Mouse (Mus musculus): ENCODE measurements around the gene Gm10053. TPM values are rescaled to one million over a fixed set of nuclear protein-coding genes. Genes with fewer than 3 reads are reported as not detected.

The Gm10053 gene
- polyA plus RNA-seq, 1 experiment from 2014 or later, result 321 TPM

GRCm38 (mm10) chr19:24908385-24909155, 33.1 kb downstream of the Gm10053 start:
- Histone ChIP-seq H3K4me3 (ENCODE audit: low read depth, low read length) (no peak overlapping the region), H3K4me2 (ENCODE audit: low read depth, low read length) (no peak overlapping the region), H3K27me3 (ENCODE audit: control insufficient read depth, insufficient read depth, low read length) (no peaks in the 10 kb centered on the region), H3K4me1 (ENCODE audit: control insufficient read depth, insufficient read depth, low read length) (no peaks in the 10 kb centered on the region), H3K9ac (replicated peaks; ENCODE audit: low read depth, low read length) (no peak overlapping the region), H3K9me3 (ENCODE audit: control insufficient read depth, low read length) (no peaks in the 10 kb centered on the region), H3K36me3 (ENCODE audit: control insufficient read depth, insufficient read depth, low read length) (no peaks in the 10 kb centered on the region), H3K27ac (ENCODE audit: low read depth, low read length) (no peak overlapping the region)
- 94% methylated on average over 3 of the region's 3 CpGs for WGBS
- no peak for ATAC-seq (ENCODE audit: low read depth)

GRCm38 (mm10) chr19:24920866-24921265, 45.4 kb downstream of the Gm10053 start:
- H3K9me3 ChIP-seq (ENCODE audit: control insufficient read depth, low read length), result no peaks in the 10 kb centered on the region
- H3K4me1 ChIP-seq (ENCODE audit: control insufficient read depth, insufficient read depth, low read length), result no peaks in the 10 kb centered on the region
- H3K9ac ChIP-seq (replicated peaks; ENCODE audit: low read depth, low read length), result no peak overlapping the region
- H3K4me2 ChIP-seq (ENCODE audit: low read depth, low read length), result no peak overlapping the region
- H3K27ac ChIP-seq (ENCODE audit: low read depth, low read length), result no peak overlapping the region
- no peaks in the 10 kb centered on the region; the same call in 1 of the 2 replicates for H3K36me3 ChIP-seq (ENCODE audit: control insufficient read depth, insufficient read depth, low read length)
- no peak for ATAC-seq (ENCODE audit: low read depth)
- H3K27me3 ChIP-seq (ENCODE audit: control insufficient read depth, insufficient read depth, low read length), result no peaks in the 10 kb centered on the region
- 91% methylated on average over 5 of the region's 5 CpGs for WGBS
- no peak overlapping the region for H3K4me3 ChIP-seq (ENCODE audit: low read depth, low read length)

Other genes with a start within 250 kb of the Gm10053 start
- gene Tmem252, start 201.7 kb upstream of the Gm10053 start, polyA plus RNA-seq (2014; fragmentation: Nextera tagmentation; extraction: Ambion mirVana), result 2.5 and 3.0 TPM in 2 replicates
- gene Pgm5, start 13.8 kb upstream of the Gm10053 start, polyA plus RNA-seq (2014; fragmentation: Nextera tagmentation; extraction: Ambion mirVana), result 2.0 and 3.4 TPM in 2 replicates
- gene Foxd4, start 25.5 kb downstream of the Gm10053 start, polyA plus RNA-seq (2014; fragmentation: Nextera tagmentation; extraction: Ambion mirVana), result not detected in 2 replicates
- 15.2 and 15.3 TPM in 2 replicates for gene Cbwd1, start 85.9 kb downstream of the Gm10053 start, polyA plus RNA-seq (2014; fragmentation: Nextera tagmentation; extraction: Ambion mirVana)
- 1.8 and 2.8 TPM in 2 replicates for gene Dock8, start 123.8 kb downstream of the Gm10053 start, polyA plus RNA-seq (2014; fragmentation: Nextera tagmentation; extraction: Ambion mirVana)